Mouse (Mus musculus) limb, embryonic 15.5 days (tissue): ENCODE measurements around the gene Tbc1d9b. TPM values are rescaled to one million over a fixed set of nuclear protein-coding genes. Genes with fewer than 3 reads are reported as not detected.
A peak's percentile ranks its signal among the peaks of the same experiment; 100 is the strongest.

ENCODE experiments used
- ATAC-seq: fragments of 200-750 bp; cut with Nextera tagmentation; 2 replicates; pipeline ENCODE4 v1.8.0; 2017; ENCODE audit warnings: low read depth, moderate TSS enrichment; ENCODE audit not compliant: insufficient number of reproducible peaks, low FRiP score, low TSS enrichment
- H3K27ac ChIP-seq: fragments of 300-500 bp; sonication (generic); 2 replicates; pipeline ENCODE4 v1.5.1; 2015; ENCODE audit warnings: moderate library complexity, mild to moderate bottlenecking, inconsistent platforms
- H3K27me3 ChIP-seq: fragments of 300-500 bp; sonication (generic); 2 replicates; pipeline ENCODE4 v1.6.1; 2015; ENCODE audit warnings: inconsistent platforms
- H3K36me3 ChIP-seq: fragments of 300-500 bp; sonication (generic); 2 replicates; pipeline ENCODE4 v1.6.1; 2015; ENCODE audit warnings: inconsistent platforms
- H3K4me1 ChIP-seq: fragments of 300-500 bp; sonication (generic); 2 replicates; pipeline ENCODE4 v1.6.1; 2015; ENCODE audit warnings: inconsistent platforms
- H3K4me2 ChIP-seq: fragments of 300-500 bp; sonication (generic); 2 replicates; pipeline ENCODE4 v1.6.1; 2015; ENCODE audit warnings: mild to moderate bottlenecking, inconsistent platforms
- H3K4me3 ChIP-seq: fragments of 300-500 bp; sonication (generic); 2 replicates; pipeline ENCODE4 v1.5.1; 2015; ENCODE audit warnings: mild to moderate bottlenecking, inconsistent platforms
- H3K9ac ChIP-seq: fragments of 300-500 bp; sonication (generic); 2 replicates; pipeline ENCODE4 v1.6.1; 2015; ENCODE audit warnings: inconsistent platforms
- H3K9me3 ChIP-seq: fragments of 300-500 bp; sonication (generic); 2 replicates; pipeline ENCODE4 v1.6.1; 2016; ENCODE audit warnings: inconsistent platforms
- WGBS: fragments of 180-500 bp; shearing (Covaris S2); methylation state at CpG from one replicate; pipeline ENCODE4 v1.1.7; 2015; 5-methylcytosine and 5-hydroxymethylcytosine counted together
- polyA plus RNA-seq: library from polyadenylated mRNA; unstranded; fragments of >200 nt; fragmentation: Nextera tagmentation; extraction: Ambion mirVana; gene quantifications from 2 replicates; pipeline ENCODE4 v1.2.1, GENCODE M21; 2015

The Tbc1d9b gene
- polyA plus RNA-seq, 1 experiment from 2014 or later = 45.9 TPM

- 92% methylated on average over 6 of the region's 6 CpGs for WGBS
- Histone ChIP-seq H3K27ac (no peak overlapping the region), H3K4me2 (no peak overlapping the region), H3K36me3 (peaks cover 27% of the 10 kb centered on the region), H3K27me3 (no peaks in the 10 kb centered on the region), H3K4me1 (peaks cover 10% of the 10 kb centered on the region; the same call in 1 of the 2 replicates), H3K4me3 (no peak overlapping the region), H3K9me3 (no peaks in the 10 kb centered on the region), H3K9ac (no peak overlapping the region)
- no peak for ATAC-seq
Observed at GRCm38 (mm10) chr11:50104016-50104415, 27.2 kb upstream of the Tbc1d9b start.

GRCm38 (mm10) chr11:50105237-50105636 is 26.0 kb upstream of the Tbc1d9b start:
- Histone ChIP-seq H3K27me3 (no peaks in the 10 kb centered on the region), H3K27ac (no peak overlapping the region), H3K4me1 (peaks cover 10% of the 10 kb centered on the region; the same call in 1 of the 2 replicates), H3K9me3 (no peaks in the 10 kb centered on the region), H3K36me3 (peaks cover 15% of the 10 kb centered on the region), H3K4me2 (no peak overlapping the region), H3K9ac (no peak overlapping the region), H3K4me3 (no peak overlapping the region)
- ATAC-seq = no peak
- 79% methylated on average over 5 of the region's 5 CpGs for WGBS

GRCm38 (mm10) chr11:50106024-50106423 is 25.2 kb upstream of the Tbc1d9b start:
- H3K27ac ChIP-seq = no peak overlapping the region
- no peaks in the 10 kb centered on the region for H3K27me3 ChIP-seq
- no peaks in the 10 kb centered on the region for H3K9me3 ChIP-seq

GRCm38 (mm10) chr11:50108823-50109244 is 22.4 kb upstream of the Tbc1d9b start:
- Histone ChIP-seq H3K4me1 (peaks cover 10% of the 10 kb centered on the region; the same call in 1 of the 2 replicates), H3K9me3 (no peaks in the 10 kb centered on the region), H3K9ac (no peak overlapping the region), H3K27ac (no peak overlapping the region), H3K27me3 (no peaks in the 10 kb centered on the region), H3K4me3 (no peak overlapping the region), H3K4me2 (no peak overlapping the region), H3K36me3 (peaks cover 9% of the 10 kb centered on the region)
- 66% methylated on average over 8 of the region's 8 CpGs for WGBS
- no peak for ATAC-seq

More at GRCm38 (mm10) chr11:50106024-50106423, 25.2 kb upstream of the Tbc1d9b start:
- Histone ChIP-seq H3K9ac (no peak overlapping the region), H3K4me3 (no peak overlapping the region), H3K36me3 (peaks cover 12% of the 10 kb centered on the region), H3K4me2 (no peak overlapping the region), H3K4me1 (peaks cover 10% of the 10 kb centered on the region; the same call in 1 of the 2 replicates)
- no peak for ATAC-seq
- WGBS = 62% methylated on average over 7 of the region's 7 CpGs

- no peak overlapping the region for H3K9ac ChIP-seq
- H3K27me3 ChIP-seq = no peaks in the 10 kb centered on the region
- H3K9me3 ChIP-seq = no peaks in the 10 kb centered on the region
- H3K27ac ChIP-seq = no peak overlapping the region
- no peak overlapping the region for H3K4me3 ChIP-seq
- WGBS = 16% methylated on average over 5 of the region's 5 CpGs
- H3K4me2 ChIP-seq = no peak overlapping the region
- no peaks in the 10 kb centered on the region for H3K36me3 ChIP-seq
- H3K4me1 ChIP-seq = no peaks in the 10 kb centered on the region
- ATAC-seq = no peak
Observed at GRCm38 (mm10) chr11:50114329-50114728, 16.9 kb upstream of the Tbc1d9b start.

GRCm38 (mm10) chr11:50122631-50123081 is 8.5 kb upstream of the Tbc1d9b start:
- no peak overlapping the region for H3K4me3 ChIP-seq
- no peaks in the 10 kb centered on the region for H3K9me3 ChIP-seq
- no peak overlapping the region for H3K4me2 ChIP-seq
- H3K36me3 ChIP-seq = 0 out of 2 replicates have a peak, but pooled peaks cover 3% of the 10 kb centered on the region
- ATAC-seq = no peak
- no peak overlapping the region for H3K27ac ChIP-seq
- H3K9ac ChIP-seq = no peak overlapping the region
- no peaks in the 10 kb centered on the region; the same call in 1 of the 2 replicates for H3K4me1 ChIP-seq
- H3K27me3 ChIP-seq = no peaks in the 10 kb centered on the region
- WGBS = 89% methylated on average over 8 of the region's 8 CpGs

GRCm38 (mm10) chr11:50127781-50128180 is 3.4 kb upstream of the Tbc1d9b start:
- H3K4me3 ChIP-seq = 0 out of 2 replicates have a peak overlapping the region, but pooled peaks have one; percentile 5

GRCm38 (mm10) chr11:50131801-50132201 is 605 bp downstream of the Tbc1d9b start:
- Histone ChIP-seq H3K36me3 (peaks cover 22% of the 10 kb centered on the region), H3K4me3 (peak overlapping the region; percentile 84), H3K4me1 (peaks cover 19% of the 10 kb centered on the region), H3K4me2 (peak overlapping the region; percentile 87), H3K27me3 (no peaks in the 10 kb centered on the region), H3K9me3 (no peaks in the 10 kb centered on the region), H3K27ac (peak overlapping the region; percentile 86), H3K9ac (peak overlapping the region; percentile 97)
- ATAC-seq = no peak
- WGBS = 19% methylated on average over 10 of the region's 10 CpGs

More at GRCm38 (mm10) chr11:50127781-50128180, 3.4 kb upstream of the Tbc1d9b start:
- ATAC-seq = no peak
- peak overlapping the region; percentile 32 for H3K4me2 ChIP-seq
- peaks cover 19% of the 10 kb centered on the region for H3K4me1 ChIP-seq
- WGBS = 6% methylated on average over 10 of the region's 10 CpGs
- H3K27ac ChIP-seq = no peak overlapping the region
- H3K9ac ChIP-seq = no peak overlapping the region
- H3K36me3 ChIP-seq = peaks cover 3% of the 10 kb centered on the region; the same call in 1 of the 2 replicates
- H3K27me3 ChIP-seq = no peaks in the 10 kb centered on the region
- H3K9me3 ChIP-seq = no peaks in the 10 kb centered on the region

- H3K36me3 ChIP-seq = peaks cover 25% of the 10 kb centered on the region
- H3K4me1 ChIP-seq = peaks cover 19% of the 10 kb centered on the region
- peak overlapping the region; percentile 97 for H3K9ac ChIP-seq
- 87% methylated on average over 6 of the region's 6 CpGs for whole genome bisulfite sequencing
- H3K4me2 ChIP-seq = peak overlapping the region; percentile 87
- peak overlapping the region; percentile 86; the same call in 1 of the 2 replicates for H3K27ac ChIP-seq
- H3K4me3 ChIP-seq = peak overlapping the region; percentile 84
- ATAC-seq = no peak
- H3K9me3 ChIP-seq = no peaks in the 10 kb centered on the region
- no peaks in the 10 kb centered on the region for H3K27me3 ChIP-seq
Observed at GRCm38 (mm10) chr11:50132265-50132664, 1.1 kb downstream of the Tbc1d9b start.

GRCm38 (mm10) chr11:50134136-50134859 is 3.1 kb downstream of the Tbc1d9b start:
- ATAC-seq = no peak
- peaks cover 42% of the 10 kb centered on the region for H3K36me3 ChIP-seq
- no peaks in the 10 kb centered on the region for H3K9me3 ChIP-seq
- no peak overlapping the region for H3K4me3 ChIP-seq
- H3K27me3 ChIP-seq = no peaks in the 10 kb centered on the region
- H3K27ac ChIP-seq = no peak overlapping the region
- H3K4me2 ChIP-seq = no peak overlapping the region
- WGBS = 72% methylated on average over 10 of the region's 10 CpGs
- H3K4me1 ChIP-seq = peaks cover 16% of the 10 kb centered on the region
- no peak overlapping the region for H3K9ac ChIP-seq

GRCm38 (mm10) chr11:50138206-50138822 is 7.1 kb downstream of the Tbc1d9b start:
- ATAC-seq = no peak
- Histone ChIP-seq H3K9ac (no peak overlapping the region), H3K27me3 (no peaks in the 10 kb centered on the region), H3K36me3 (peaks cover 75% of the 10 kb centered on the region), H3K4me2 (no peak overlapping the region), H3K4me3 (no peak overlapping the region), H3K4me1 (no peaks in the 10 kb centered on the region), H3K9me3 (no peaks in the 10 kb centered on the region), H3K27ac (no peak overlapping the region)
- 54% methylated on average over 10 of the region's 10 CpGs for WGBS

GRCm38 (mm10) chr11:50139571-50139970 is 8.4 kb downstream of the Tbc1d9b start:
- Histone ChIP-seq H3K4me3 (no peak overlapping the region), H3K27me3 (no peaks in the 10 kb centered on the region), H3K36me3 (peaks cover 84% of the 10 kb centered on the region), H3K9ac (no peak overlapping the region), H3K4me1 (no peaks in the 10 kb centered on the region), H3K4me2 (no peak overlapping the region), H3K9me3 (no peaks in the 10 kb centered on the region), H3K27ac (no peak overlapping the region)
- no peak for ATAC-seq
- 75% methylated on average over 7 of the region's 7 CpGs for WGBS
